Mouse (Mus musculus): ENCODE measurements around the gene Errfi1.

GRCm38 (mm10) chr4:150866494-150866893, 12.8 kb downstream of the Errfi1 start:
- TF ChIP-seq CTCF (IDR thresholded peaks at IDR 0.05; ENCODE audit: insufficient read depth, low read length) (no peak), POLR2A (IDR thresholded peaks at IDR 0.05; ENCODE audit: borderline replicate concordance, extremely low read depth, low read depth, low read length) (no peak)
